Mouse (Mus musculus) CH12.LX (cell line): ENCODE data around the gene Immp2l.

Experiments used
- CHD2 ChIP-seq: IDR thresholded peaks from 2 replicates; pipeline ENCODE4 v1.6.1; 2011; ENCODE audit warnings: low read length, improper control_type of control experiment
- CTCF ChIP-seq, 2 experiments: IDR thresholded peaks in 1 of 2; conservative IDR thresholded peaks in 1 of 2; 2 replicates each; pipeline ENCODE4 v1.5.1; 2011 to 2012; ENCODE audit warnings: low read depth in 2 of 2, low read length in 2 of 2, improper control_type of control experiment in 1 of 2, inconsistent platforms in 1 of 2, mild to moderate bottlenecking in 1 of 2, moderate library complexity in 1 of 2
- E2F4 ChIP-seq: IDR thresholded peaks from 2 replicates; pipeline ENCODE4 v1.6.1; 2011; ENCODE audit warnings: low read depth, low read length, improper control_type of control experiment; ENCODE audit not compliant: insufficient replicate concordance
- EP300 ChIP-seq: IDR thresholded peaks from 2 replicates; pipeline ENCODE4 v1.6.1; 2011; ENCODE audit warnings: low read length, improper control_type of control experiment
- GABPA ChIP-seq: IDR thresholded peaks from 2 replicates; pipeline ENCODE4 v1.6.1; 2012; ENCODE audit warnings: low read depth, low read length, improper control_type of control experiment, inconsistent platforms; ENCODE audit not compliant: insufficient replicate concordance
- HCFC1 ChIP-seq: IDR thresholded peaks from 2 replicates; pipeline ENCODE4 v1.6.1; 2012; ENCODE audit warnings: low read depth, mild to moderate bottlenecking, inconsistent platforms, low read length, improper control_type of control experiment
- KAT2A ChIP-seq: IDR thresholded peaks from 2 replicates; pipeline ENCODE4 v1.6.1; 2012; ENCODE audit warnings: low read length, improper control_type of control experiment, inconsistent platforms; ENCODE audit not compliant: insufficient replicate concordance
- POLR2A ChIP-seq: IDR thresholded peaks from 2 replicates; pipeline ENCODE4 v1.6.1; 2011; ENCODE audit warnings: low read depth, mild to moderate bottlenecking, improper control_type of control experiment, low read length
- POLR2AphosphoS2 ChIP-seq: IDR thresholded peaks from 2 replicates; pipeline ENCODE4 v1.6.1; 2011; ENCODE audit warnings: low read depth, low read length, improper control_type of control experiment
- RAD21 ChIP-seq: IDR thresholded peaks from 2 replicates; pipeline ENCODE4 v1.6.1; 2011; ENCODE audit warnings: low read depth, mild to moderate bottlenecking, low read length, improper control_type of control experiment, moderate library complexity
- SIN3A ChIP-seq: IDR thresholded peaks from 2 replicates; pipeline ENCODE4 v1.6.1; 2012; ENCODE audit warnings: low read length, improper control_type of control experiment, inconsistent platforms
- SMC3 ChIP-seq: IDR thresholded peaks from 2 replicates; pipeline ENCODE4 v1.6.1; 2011; ENCODE audit warnings: low read depth, low read length, improper control_type of control experiment
- ZC3H11A ChIP-seq: IDR thresholded peaks from 2 replicates; pipeline ENCODE4 v1.6.1; 2012; ENCODE audit warnings: low read depth, mild to moderate bottlenecking, inconsistent platforms, low read length, improper control_type of control experiment
- ZMIZ1 ChIP-seq: IDR thresholded peaks from 2 replicates; pipeline ENCODE4 v1.6.1; 2012; ENCODE audit warnings: low read depth, mild to moderate bottlenecking, inconsistent platforms, low read length, improper control_type of control experiment

- no peak for TF ChIP-seq CTCF (conservative IDR thresholded peaks at IDR 0.05 in 1 of 2, IDR thresholded peaks at IDR 0.05 in 1 of 2; ENCODE audit: low read depth in 2 of 2, low read length in 2 of 2)
- TF ChIP-seq GABPA, result no peak
- TF ChIP-seq POLR2AphosphoS2, result no peak
- TF ChIP-seq ZC3H11A, result no peak
- TF ChIP-seq HCFC1, result no peak
- TF ChIP-seq RAD21, result no peak
- no peak for TF ChIP-seq SIN3A
- no peak for TF ChIP-seq E2F4
- TF ChIP-seq POLR2A, result no peak
- no peak for TF ChIP-seq EP300
- no peak for TF ChIP-seq CHD2
- TF ChIP-seq SMC3, result no peak
- TF ChIP-seq KAT2A, result no peak
- no peak for TF ChIP-seq ZMIZ1
Observed at GRCm38 (mm10) chr12:41112137-41112536, 88.2 kb downstream of the Immp2l start.
